Mouse (Mus musculus): ENCODE measurements around the gene Mrpl45. TPM values are rescaled to one million over a fixed set of nuclear protein-coding genes. Genes with fewer than 3 reads are reported as not detected.

Gene Mrpl45
- 10 to 100 TPM; 12.0 to 13.7 TPM for total RNA-seq (2023)

GRCm38 (mm10) chr11:97315504-97316503 lies at the start of gene Mrpl45:
Gene Mrpl45, plus strand, starts transcription at chr11:97315716.

GRCm38 (mm10) chr11:97280216-97280861 lies 35.2 kb upstream of the Mrpl45 start, which contains the start of gene Npepps:
Gene Npepps, minus strand, starts transcription at chr11:97280638.

GRCm38 (mm10) chr11:97352027-97352684 lies 36.6 kb downstream of the Mrpl45 start, which contains the start of gene Gpr179:
Gene Gpr179, minus strand, starts transcription at chr11:97352077.

GRCm38 (mm10) chr11:97361948-97362648 lies 46.6 kb downstream of the Mrpl45 start, which contains the start of gene Socs7:
Gene Socs7, plus strand, starts transcription at chr11:97362551.

Other genes starting within 250 kb of the Mrpl45 start
- gene Tbx21, start 200.4 kb upstream of the Mrpl45 start, total RNA-seq (2023) = not detected
- 10 to 100 TPM; 42.9 to 43.5 TPM for gene Tbkbp1, start 164.2 kb upstream of the Mrpl45 start, total RNA-seq (2023)
- 10 to 100 TPM; 95.6 to 95.7 TPM for gene Kpnb1, start 127.8 kb upstream of the Mrpl45 start, total RNA-seq (2023)
- 100 to 1,000 TPM; 126 to 162 TPM for gene Npepps, start 35.1 kb upstream of the Mrpl45 start, total RNA-seq (2023)
- gene Gpr179, start 36.4 kb downstream of the Mrpl45 start, total RNA-seq (2023) = not detected
- 1 to 10 TPM; 7.1 to 8.2 TPM for gene Socs7, start 46.8 kb downstream of the Mrpl45 start, total RNA-seq (2023)
- gene Arhgap23, start 99.8 kb downstream of the Mrpl45 start, total RNA-seq (2023) = 10 to 100 TPM; 39.5 to 40.3 TPM
- not detected for gene 4933428G20Rik, start 184.6 kb downstream of the Mrpl45 start, total RNA-seq (2023)